Mouse (Mus musculus) ES-E14 (cell line): ENCODE measurements at regions not wholly inside any gene's neighbourhood (a gene's known extent, or its start where the extent isn't known, plus 50 kb on each side); places are given as distances from the start of the nearest gene placed in this dataset.

Source experiments
- DNase-seq: peaks from one replicate; pipeline ENCODE4 v3.0.0-alpha.2; 2013; ENCODE audit warnings: low read depth, low spot score
- H3K27ac ChIP-seq: 2 replicates; pipeline ENCODE4 v1.5.1; 2012; ENCODE audit warnings: low read depth, mild to moderate bottlenecking, low read length, moderate library complexity, mixed read lengths; ENCODE audit not compliant: poor library complexity, insufficient read depth, severe bottlenecking
- H3K36me3 ChIP-seq: 2 replicates; pipeline ENCODE4 v1.6.1; 2012; ENCODE audit warnings: mild to moderate bottlenecking, low read length, moderate library complexity, mixed read lengths; ENCODE audit not compliant: control insufficient read depth, poor library complexity, insufficient read depth, severe bottlenecking
- H3K4me1 ChIP-seq, 2 experiments: fragments of 150-350 bp in 1 of 2; sonication (generic) in 1 of 2; 2 replicates each; pipeline ENCODE4 v1.6.1; 2012; ENCODE audit warnings: low read length in 2 of 2, mild to moderate bottlenecking in 1 of 2, mixed read lengths in 1 of 2; ENCODE audit not compliant: control insufficient read depth in 2 of 2, insufficient read depth in 2 of 2, poor library complexity in 1 of 2
- H3K4me3 ChIP-seq, 2 experiments: fragments of 150-350 bp in 1 of 2; sonication (generic) in 1 of 2; 2 replicates each; pipeline ENCODE4 v1.5.1; 2012; ENCODE audit warnings: low read length in 2 of 2, low read depth in 1 of 2, mild to moderate bottlenecking in 1 of 2, mixed read lengths in 1 of 2; ENCODE audit not compliant: insufficient read depth in 1 of 2, poor library complexity in 1 of 2, severe bottlenecking in 1 of 2
- H3K9ac ChIP-seq: 2 replicates; pipeline ENCODE4 v1.6.1; 2012; ENCODE audit warnings: low read depth, mild to moderate bottlenecking, low read length, mixed read lengths; ENCODE audit not compliant: poor library complexity, insufficient read depth, severe bottlenecking
- H3K9me3 ChIP-seq: fragments of 150-350 bp; sonication (generic); 2 replicates; pipeline ENCODE4 v1.6.1; 2012; ENCODE audit warnings: low read depth, mild to moderate bottlenecking, low read length; ENCODE audit not compliant: control insufficient read depth, insufficient read depth
- CHD2 ChIP-seq: IDR thresholded peaks from 2 replicates; pipeline ENCODE4 v1.6.1; 2014; ENCODE audit warnings: mild to moderate bottlenecking, low read depth, low read length, inconsistent platforms
- HCFC1 ChIP-seq: IDR thresholded peaks from 2 replicates; pipeline ENCODE4 v1.6.1; 2012; ENCODE audit warnings: low read length, inconsistent platforms, borderline replicate concordance; ENCODE audit not compliant: insufficient read depth
- MAFK ChIP-seq: IDR thresholded peaks from 2 replicates; pipeline ENCODE4 v1.6.1; 2014; ENCODE audit warnings: mild to moderate bottlenecking, low read depth, low read length, inconsistent platforms; ENCODE audit not compliant: insufficient read depth
- ZC3H11A ChIP-seq: IDR thresholded peaks from 2 replicates; pipeline ENCODE4 v1.6.1; 2012; ENCODE audit warnings: low read depth, mild to moderate bottlenecking, inconsistent platforms, low read length, borderline replicate concordance
- ZNF384 ChIP-seq: IDR thresholded peaks from 2 replicates; pipeline ENCODE4 v1.6.1; 2012; ENCODE audit warnings: low read depth, low read length, inconsistent platforms
- in situ Hi-C, 2 experiments: fragments of 600-800 bp; cut with MboI; formaldehyde crosslinking; loops; one replicate each; pipeline ENCODE4 v1.15.1; 2025; ENCODE audit warnings: low sequenced_read_pairs in 2 of 2, inconsistent platforms in 1 of 2; ENCODE audit not compliant: unreplicated experiment in 2 of 2

DNA sequence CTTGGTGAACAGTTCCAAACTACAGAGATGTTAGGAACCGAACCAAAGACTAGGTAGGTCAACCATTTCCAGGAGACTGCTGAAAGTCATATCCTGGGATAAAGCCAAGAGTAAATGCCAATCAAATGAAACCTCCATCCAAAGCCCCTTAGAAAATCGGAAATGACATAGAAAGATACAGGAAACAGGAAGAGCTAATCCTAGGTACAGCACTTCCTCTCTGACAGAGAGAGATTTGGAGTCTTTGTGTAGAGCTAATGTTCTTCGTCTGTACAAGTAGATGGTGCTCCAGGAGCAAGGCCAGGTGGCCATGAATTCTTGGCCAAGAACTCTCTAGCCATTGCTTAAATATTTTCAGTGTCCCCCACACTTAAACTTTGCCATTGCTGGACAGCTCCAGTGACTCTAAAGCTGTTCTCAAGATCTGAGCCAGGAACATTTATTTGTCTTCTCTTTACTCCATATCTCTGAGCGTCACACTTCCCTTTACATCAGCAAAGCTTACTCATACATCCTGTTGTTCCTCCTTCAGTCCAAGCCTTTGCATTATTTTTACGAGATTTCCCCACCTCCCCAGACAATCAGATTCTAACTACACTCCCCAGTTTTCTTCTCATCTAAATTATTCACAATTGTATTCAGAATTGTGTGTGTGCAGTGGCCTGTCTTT lies 199.1 kb upstream of the Zbtb20 start:
- Histone ChIP-seq H3K36me3 (no peaks in the 10 kb centered on the region), H3K9me3 (no peaks in the 10 kb centered on the region), H3K4me3 (no peak overlapping the region), H3K9ac (no peak overlapping the region), H3K27ac (no peak overlapping the region), H3K4me1 (no peaks in the 10 kb centered on the region)
- in situ Hi-C loops, result no loop called here
- DNase-seq, result no peak
- TF ChIP-seq CHD2 (no peak), MAFK (no peak), ZC3H11A (no peak), HCFC1 (no peak), ZNF384 (no peak)

GRCm38 (mm10) chr16:42675031-42675430 lies 200.7 kb upstream of the Zbtb20 start:
- H3K9me3 ChIP-seq, result no peaks in the 10 kb centered on the region
- H3K9ac ChIP-seq, result no peak overlapping the region
- no peaks in the 10 kb centered on the region for H3K36me3 ChIP-seq
- no peak overlapping the region for H3K27ac ChIP-seq
- no peak overlapping the region for H3K4me3 ChIP-seq
- DNase-seq, result no peak
- H3K4me1 ChIP-seq, result no peaks in the 10 kb centered on the region
- in situ Hi-C loops, result no loop called here
- no peak for TF ChIP-seq ZNF384
- TF ChIP-seq MAFK, result no peak

DNA sequence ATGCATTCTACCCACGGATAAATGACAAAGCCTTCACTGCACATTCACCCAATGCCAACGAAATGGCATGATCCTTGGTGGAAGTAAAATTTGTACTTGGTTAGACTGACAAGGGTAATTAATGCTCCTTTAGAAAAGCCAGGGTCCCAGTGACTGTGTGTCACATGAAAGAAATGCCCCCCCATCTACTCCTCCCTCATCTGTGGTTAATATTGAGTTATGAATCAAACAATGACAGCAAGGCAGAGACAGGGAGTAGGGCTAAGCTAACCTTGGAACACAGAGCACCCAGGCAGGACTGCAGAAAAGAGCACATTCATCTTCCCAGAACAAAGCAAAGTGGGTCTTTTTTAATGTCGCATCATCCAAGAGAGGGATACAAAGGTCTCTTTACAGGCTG lies 209.1 kb upstream of the Zbtb20 start:
- no peaks in the 10 kb centered on the region for H3K4me1 ChIP-seq

DNA sequence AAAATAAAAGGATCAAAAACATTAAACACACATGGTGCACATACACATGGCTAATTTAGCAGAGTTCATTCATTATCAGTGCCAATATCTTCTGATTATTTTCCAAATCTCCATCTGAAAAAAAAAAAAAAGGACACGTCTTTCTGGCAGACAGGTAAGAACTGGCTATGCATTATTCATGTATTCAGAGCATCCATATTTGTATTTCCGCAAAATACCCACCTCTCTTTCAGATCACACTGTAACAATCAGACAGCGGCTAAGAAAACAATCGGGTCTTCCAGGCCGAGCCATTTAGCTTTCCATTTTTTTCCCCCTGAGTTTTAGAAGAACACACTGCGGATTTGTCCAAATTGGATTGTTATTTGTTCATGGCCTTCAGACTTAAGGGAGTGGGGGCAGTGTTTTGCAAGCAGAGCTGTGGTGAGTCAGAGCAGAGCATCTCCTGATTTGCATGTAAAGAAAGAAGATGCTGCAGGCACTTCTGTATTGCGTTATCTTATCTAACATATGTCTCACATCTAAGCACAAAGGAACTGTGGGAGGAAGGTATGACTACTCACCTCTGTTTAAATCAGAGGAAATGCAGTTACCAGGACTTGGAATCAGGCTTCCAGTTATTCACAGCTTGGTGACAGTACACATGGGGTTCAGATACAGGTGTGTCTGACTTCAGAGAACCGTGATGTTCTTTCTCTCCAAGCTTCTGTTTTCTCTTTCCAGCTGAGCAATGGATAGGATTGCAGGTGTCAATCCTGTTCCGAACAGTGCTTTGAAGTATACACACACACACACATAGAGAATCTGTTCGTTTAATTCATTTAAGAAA lies 223.6 kb upstream of the Zbtb20 start:
- TF ChIP-seq ZNF384 (no peak), HCFC1 (no peak), ZC3H11A (no peak), MAFK (no peak), CHD2 (no peak)
- H3K27ac ChIP-seq, result no peak overlapping the region
- in situ Hi-C loops, result no loop called here

More for the DNA sequence above, 209.1 kb upstream of the Zbtb20 start:
- H3K4me3 ChIP-seq, result no peak overlapping the region
- TF ChIP-seq MAFK (no peak), CHD2 (no peak), HCFC1 (no peak), ZC3H11A (no peak), ZNF384 (no peak)
- H3K9ac ChIP-seq, result no peak overlapping the region
- no peak overlapping the region for H3K27ac ChIP-seq
- in situ Hi-C loops, result no loop called here
- no peak for DNase-seq
- H3K36me3 ChIP-seq, result no peaks in the 10 kb centered on the region
- H3K9me3 ChIP-seq, result no peaks in the 10 kb centered on the region

More for the DNA sequence above, 223.6 kb upstream of the Zbtb20 start:
- no peaks in the 10 kb centered on the region for H3K36me3 ChIP-seq
- no peak overlapping the region for H3K4me3 ChIP-seq
- no peak overlapping the region for H3K9ac ChIP-seq
- DNase-seq, result no peak
- H3K9me3 ChIP-seq, result peaks cover 8% of the 10 kb centered on the region
- no peaks in the 10 kb centered on the region for H3K4me1 ChIP-seq
